Mouse (Mus musculus) erythroid progenitor cell, adult 5-6 weeks (primary cell): Measurements from ENCODE around the gene Siae. TPM values are rescaled to one million over a fixed set of nuclear protein-coding genes. Genes with fewer than 3 reads are reported as not detected.

Source experiments
- ATAC-seq: replicated peaks from 2 replicates; pipeline ENCODE4 v1.8.0; 2016; ENCODE audit warnings: moderate number of reproducible peaks, mild to moderate bottlenecking, moderate TSS enrichment, inconsistent platforms; ENCODE audit not compliant: poor library complexity, low FRiP score, severe bottlenecking
- total RNA-seq, 2 experiments: library from RNA; stranded (forward) in 1 of 2; stranded (reverse) in 1 of 2; fragments of 150-400 nt in 1 of 2; fragments of 186-747, 209-891 nt in 1 of 2; gene quantifications; 2 replicates each; pipeline versions ENCODE4 v1.2.3 to v1.2.4; 2015 to 2017; ENCODE audit warnings: low replicate concordance in 2 of 2

Gene Siae
- 2.2 and 2.5 TPM in 2 replicates for total RNA-seq (2015; ENCODE audit: low replicate concordance)
- total RNA-seq (2017; ENCODE audit: low replicate concordance) = 3.6 and 5.9 TPM in 2 replicates

DNA sequence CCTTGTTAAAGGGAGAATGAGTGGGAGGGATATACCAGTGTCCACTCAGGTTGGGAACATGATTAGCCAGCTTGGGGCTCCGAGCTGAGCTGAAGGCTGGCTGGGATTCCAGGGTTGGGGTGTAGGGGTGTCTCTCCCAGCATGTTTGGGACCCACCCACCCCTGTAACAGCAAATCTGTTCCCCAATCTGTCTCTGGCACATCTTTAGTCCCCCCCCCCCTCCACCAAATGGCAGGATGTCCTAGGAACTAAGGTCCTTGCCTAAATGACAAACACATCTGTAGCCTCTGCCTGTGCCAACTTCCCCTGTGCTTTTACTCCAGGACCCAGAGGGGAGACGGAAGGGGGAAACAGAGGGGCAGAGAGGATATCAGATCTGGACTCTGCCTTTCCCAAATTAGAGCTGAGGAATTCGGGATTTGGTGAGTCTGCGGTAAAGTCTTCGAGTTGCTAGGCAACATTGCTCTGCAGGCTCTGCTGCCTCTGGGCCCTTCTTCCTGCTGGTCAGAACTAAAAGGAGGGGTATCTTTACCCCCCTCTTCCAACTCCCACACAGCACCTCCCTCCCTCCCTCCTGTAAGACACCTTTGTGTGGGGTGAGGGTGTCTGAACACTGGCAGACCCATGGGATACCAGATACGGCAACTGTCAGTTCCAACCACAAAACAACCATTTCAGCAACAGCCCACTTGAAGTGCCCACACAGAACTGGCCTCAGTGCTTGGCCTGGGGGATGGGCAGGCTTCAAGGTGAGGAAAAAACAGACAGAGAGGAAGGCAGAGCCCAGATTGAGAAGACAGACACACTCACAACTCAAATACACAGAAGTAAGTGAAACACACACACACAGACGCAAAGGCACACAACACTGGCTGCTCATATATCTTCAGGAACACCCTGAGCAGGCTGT is at the start of gene Siae:
Siae (plus strand) TSS at position 861 of the 911 bp plus-strand sequence.
- no peak for ATAC-seq

DNA sequence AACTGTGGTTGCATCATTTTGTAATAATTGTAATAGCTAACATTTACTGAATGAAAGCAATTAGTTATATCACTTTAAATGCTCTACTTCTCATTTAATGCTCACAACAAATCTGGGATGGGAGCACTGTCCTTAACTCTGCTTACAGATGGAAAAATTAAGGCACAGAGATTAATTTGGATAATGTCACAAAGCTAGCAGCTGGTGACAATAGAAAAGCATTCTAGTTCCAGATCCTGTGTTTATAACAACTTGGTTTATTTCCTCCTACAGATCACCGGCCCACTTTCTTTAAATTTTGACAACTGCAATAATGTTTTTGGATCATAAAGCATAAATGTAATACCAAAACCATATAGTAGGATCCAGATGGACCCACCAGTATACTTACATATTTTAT is 49.5 kb upstream of the Siae start:
- no peak for ATAC-seq

DNA sequence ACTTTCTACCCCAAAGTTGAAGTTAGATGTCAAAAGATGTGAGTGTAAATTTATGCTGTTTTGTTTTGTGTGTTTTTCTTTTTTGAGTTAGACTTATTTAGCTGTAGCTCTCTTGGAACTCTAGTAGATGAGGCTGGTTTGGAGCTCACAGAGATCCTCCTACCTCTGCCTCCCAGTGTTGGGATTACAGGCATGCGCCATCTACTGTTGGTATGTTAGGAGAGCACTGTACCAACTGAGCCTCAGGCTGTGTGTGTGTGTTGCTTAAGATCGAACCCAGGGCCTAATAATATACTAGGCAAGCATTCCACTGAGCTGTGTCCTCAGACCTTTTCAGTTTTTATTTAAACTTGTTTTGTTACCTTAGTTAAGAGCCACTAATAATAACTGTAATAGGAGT is 43.4 kb upstream of the Siae start:
- no peak for ATAC-seq

DNA sequence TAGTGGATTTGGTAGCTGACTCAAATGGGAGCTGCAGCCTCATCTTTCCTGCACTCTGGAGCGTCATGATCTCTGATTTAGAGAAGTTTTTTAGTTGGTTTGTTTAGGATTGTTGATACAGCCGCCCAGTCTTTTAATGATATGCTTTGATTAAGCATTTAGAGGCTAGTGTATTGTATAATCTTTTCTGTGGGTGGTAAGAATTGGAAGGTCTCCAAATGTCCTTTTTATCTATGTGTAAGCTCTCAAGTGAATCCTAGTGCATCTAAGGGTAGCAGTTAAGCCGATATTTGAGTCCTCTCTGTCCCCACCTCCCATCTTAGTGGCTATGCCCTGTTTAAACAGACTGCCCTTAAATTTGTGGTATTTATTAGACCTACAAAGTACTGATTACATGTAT is 41.0 kb upstream of the Siae start:
- ATAC-seq = no peak

DNA sequence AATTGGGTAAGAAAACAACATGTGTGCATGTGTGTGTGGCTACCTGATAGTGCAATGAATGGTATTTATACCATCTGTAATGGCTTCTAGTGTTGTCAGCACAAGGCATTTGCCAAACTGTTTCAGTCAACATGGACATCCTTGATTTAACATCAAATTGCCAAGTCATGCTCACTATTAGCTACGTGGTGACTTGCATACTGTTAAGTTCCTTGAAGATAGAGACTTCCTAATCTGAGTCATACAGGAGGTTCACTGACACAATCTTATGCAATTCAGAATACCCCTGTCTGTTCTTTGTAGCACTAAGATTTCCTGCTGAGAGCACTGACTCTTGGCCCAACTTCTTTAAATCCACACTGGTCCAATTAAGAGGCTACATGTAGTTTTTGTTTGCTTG is 38.0 kb upstream of the Siae start:
- no peak for ATAC-seq

DNA sequence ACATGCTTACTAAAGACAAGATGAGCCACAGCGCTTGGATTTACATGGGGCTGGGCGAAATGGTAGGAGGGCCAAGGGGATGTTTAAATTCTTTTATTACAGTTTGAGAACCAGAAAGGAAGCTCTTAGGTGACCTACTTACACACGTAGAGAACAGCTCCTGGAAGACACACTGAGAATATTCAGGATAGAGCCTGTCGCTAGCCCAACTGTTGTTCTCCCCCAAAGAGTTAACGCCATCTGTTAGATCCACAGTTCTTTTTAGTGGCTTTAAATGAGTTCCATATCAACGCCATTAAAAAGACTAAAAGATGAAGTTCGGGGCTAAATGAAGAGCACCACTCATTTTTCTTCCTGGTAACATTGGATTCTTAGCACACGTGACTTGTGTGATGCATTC is 36.5 kb upstream of the Siae start:
- ATAC-seq = no peak

DNA sequence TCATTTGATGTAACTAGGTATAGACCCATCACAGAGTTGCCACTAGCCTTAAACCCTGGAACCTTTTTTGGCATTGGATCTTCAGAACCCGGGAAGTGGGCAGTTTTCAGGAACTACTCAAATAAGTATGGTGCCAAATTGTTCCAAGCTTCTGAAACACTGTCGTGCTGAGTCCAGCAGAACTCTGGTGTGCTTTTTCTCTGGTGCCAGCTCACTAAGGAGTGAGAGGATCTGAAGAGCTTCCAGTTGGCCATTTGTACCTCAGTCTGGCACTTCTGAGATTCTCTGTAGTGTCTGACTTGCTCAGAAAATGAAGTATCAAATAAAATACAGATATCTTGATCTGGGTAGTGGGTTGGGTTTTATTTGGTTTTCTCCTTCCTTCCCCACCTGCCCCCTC is 35.5 kb upstream of the Siae start:
- ATAC-seq = no peak

DNA sequence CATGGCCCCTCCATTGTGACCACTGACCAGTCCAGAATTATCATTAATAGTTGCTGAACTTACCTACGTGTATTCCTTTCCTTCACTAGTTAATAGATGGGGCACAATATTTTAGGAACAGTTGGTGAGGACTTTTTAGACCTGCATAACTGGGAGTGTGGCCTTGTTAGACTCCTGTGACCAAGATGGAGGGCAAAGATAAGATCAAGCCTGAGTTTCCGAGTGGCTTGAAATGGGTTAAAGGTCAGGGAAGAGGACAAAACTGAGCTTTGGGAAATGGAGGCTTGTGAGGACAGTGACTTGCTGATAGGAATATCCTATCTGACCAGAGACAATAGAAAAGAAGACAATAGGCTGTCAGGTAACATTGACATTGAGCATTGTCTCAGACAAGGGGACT is 30.0 kb upstream of the Siae start:
- ATAC-seq = no peak

DNA sequence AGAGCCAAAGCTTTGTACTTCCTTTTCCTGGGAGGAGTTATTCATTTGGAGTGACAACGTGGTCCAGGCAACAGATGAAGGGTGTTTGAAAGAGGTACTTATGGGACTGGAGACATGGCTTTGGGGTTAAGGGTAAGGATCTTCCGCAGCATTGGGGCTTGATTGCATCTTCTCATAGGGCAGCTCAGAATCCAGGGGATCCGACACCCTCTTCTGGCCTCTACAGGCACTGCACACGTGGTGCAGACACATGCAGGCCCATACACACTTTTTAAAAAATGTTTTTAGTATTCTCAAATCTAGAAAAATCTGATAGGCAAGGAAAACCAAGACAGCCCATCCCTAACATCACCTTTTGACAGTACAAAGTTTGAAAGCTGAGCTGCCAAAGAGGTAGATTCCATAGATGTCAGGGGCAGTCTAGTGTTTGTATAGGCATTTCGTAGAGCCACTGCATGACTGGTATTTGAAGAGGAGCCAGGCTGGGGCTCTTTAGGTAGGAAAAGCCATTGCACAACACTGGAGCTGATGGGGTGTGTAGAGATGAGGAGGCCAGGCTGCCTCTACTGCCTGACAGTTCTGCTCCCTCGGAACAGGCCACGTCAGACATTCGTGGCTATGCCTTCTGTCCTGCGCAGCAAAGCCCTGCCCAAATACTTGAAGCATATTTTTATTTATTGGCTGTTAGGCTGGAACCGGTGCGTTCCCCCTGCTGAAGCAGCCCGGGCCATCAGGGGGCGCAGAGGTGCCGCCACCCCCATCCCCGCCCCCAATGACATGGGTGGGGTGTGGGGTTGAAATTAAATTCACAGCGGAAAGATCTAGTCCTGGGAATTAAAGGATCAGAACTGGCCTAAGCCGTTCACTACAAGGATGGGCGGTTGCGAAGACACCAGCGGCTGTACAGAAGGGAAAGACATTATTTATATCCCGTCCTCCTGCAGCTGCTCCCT is 28.8 kb upstream of the Siae start:
- ATAC-seq = no peak

DNA sequence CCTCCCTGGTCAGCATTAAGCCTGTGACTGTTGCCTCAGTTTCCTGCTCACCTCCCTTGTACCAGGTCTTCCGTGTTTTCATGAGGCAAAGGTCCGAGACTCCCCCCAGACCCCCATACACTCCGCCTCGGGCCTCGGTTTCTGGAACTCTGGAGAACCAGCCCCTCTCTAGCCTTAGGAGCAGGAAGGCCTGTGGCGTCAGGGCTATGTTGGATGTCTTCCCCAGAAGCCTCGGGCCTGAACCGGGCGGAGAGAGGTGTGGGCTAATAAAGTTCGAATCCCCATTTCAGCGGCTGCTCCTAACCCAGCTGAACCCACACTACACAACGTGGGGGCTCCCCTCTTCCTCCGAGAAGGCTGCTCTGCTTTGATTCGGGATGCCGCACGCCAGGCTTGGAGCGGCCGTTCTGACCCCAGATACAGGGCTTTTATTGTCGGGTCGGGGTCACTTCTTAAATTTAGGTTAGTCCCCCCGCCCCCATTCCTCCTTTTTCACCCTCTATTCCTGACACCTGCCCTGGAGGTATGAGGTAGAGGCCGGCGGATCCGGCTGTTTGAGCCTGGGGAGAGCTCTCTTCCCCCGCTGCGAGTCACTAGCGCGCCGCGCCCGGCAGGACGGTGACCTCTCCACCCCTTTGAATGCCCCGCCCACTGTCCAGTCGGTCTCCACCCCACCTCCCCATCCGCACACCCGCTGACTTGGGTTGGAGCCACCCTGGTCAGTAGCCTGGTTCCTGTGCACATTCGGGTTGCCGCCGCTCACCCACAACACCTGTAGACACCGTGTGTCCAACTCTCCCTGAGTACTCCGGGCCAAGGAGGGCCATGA is 27.9 kb upstream of the Siae start, which contains the start of gene Esam:
Esam (plus strand) TSS at position 683 of the 829 bp plus-strand sequence.
- ATAC-seq = no peak; the same call in 1 of the 2 replicates

DNA sequence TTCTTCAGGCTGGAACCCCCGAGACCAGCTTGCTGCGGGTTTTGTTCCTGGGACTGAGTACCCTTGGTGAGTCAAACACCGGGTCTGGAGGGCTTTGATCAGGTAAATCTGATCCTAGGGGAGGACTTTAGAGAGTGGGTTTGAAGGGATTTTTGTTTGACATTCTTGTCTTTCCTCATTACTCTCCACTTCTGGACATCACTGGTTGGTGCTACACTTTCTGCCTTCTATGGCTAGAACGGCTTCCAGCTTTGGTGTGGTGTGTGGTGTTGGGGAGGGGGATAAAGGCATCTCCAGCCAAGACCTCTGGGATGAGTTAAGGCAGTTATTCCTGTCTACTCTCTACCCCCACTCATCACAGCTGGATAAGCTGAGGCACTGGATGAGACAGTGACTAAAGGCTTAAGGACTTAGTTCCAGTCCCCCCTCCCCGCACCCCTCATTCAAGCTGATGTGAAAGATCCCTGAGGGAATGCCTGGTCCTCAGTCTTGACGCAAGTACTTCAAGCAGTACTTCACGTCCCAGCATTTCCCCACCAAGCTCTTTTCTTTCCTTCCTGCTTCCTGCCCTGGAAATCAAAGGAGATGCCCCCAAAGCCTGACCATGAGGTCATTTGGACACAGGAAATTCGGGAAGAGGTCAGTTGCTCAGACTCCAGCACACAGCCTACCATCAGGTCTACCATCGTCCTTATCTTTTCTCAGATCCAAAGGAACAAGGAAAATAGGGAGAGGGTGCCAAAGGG is 27.1 kb upstream of the Siae start:
- ATAC-seq = no peak

DNA sequence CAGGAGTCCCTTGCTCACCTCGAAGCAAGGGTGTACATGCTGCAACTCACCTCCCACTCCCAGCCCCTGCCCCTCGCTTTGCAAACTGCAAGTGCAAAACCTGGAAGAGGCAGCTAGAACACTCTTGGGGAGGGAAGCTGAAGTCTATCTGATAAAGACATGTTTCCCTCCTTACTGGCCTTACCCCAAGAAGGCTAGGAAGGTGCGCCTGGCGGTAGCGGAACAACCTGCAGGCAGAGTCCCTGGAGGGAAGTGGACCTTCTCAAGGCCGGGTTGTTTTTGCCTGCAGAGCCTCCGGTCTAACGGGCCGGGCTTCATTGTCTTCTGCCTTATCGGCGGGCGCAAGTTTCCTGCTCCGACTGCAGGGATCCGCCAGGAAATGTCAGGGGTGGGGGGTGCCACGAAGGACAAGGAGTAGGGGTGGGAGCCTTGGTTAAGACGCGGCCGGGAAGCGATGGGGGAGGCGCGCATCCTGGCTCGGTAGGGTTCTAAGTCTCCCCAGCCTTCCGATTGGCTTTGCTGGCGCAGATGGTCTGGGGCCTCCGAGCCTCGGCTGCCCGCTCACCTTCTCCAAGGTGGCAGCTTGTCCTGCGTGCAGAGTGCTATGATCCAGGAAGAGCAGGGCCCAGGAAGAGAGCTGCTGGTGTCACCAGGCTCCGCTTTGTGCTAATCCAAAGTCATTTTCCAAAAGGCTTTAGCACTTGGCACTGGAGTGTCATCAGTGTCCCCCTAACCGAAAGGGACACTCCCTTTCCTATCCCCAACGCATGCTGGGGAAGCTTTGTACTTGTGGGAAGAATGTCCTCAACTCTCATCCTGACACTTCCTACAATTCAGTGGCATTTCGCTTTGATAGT is 25.2 kb upstream of the Siae start:
- no peak for ATAC-seq

DNA sequence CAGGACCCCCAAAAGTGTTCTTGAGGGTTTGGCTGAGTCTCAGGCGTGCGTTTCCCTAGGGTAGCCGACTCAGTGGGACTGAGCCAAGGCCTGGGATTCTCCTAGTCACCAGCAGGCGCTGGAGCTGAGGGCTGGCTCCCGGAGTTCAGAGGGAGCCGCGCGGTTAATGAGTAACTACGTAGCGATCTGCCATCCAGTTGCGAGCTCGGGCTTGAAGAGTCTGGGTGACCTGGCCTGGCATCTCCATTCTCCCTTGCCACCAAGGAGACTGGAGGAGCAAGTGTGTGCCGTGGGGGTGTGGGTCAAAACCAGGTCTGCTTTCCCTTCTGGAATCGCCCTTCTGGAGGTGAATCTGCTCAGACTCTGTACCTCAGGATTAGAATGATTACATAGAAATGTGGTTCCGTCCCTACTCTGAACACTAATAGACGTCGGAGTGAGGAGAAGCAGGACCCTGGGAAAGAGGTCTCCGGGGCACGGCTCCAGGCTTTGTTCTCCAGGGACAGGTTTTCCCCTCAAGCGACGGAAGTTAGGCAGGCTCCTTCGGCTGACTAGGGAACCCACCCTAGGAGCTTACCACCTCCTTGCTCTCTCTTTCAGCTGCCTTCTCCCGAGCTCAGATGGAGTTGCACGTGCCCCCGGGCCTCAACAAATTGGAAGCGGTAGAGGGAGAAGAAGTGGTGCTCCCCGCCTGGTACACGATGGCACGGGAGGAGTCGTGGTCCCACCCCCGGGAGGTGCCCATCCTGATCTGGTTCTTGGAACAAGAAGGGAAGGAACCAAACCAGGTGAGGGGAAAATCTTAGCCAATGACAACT is 24.4 kb upstream of the Siae start:
- no peak for ATAC-seq

DNA sequence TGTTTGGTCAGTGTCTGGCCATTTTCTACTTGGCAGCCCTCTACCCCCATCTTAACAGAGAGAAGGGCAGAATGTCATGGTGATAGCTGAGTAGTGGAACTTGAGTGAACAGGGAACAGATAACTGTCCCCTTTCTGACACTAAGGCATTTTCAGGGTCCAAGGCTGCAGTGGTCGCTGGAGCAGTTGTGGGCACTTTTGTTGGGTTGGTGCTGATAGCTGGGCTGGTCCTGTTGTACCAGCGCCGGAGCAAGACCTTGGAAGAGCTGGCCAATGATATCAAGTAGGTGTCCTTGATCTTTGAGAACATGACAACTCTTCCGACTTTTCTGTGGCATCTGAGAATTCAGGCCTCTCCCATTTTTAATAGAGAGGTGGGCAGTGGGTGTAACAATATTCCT is 18.6 kb upstream of the Siae start:
- no peak for ATAC-seq

DNA sequence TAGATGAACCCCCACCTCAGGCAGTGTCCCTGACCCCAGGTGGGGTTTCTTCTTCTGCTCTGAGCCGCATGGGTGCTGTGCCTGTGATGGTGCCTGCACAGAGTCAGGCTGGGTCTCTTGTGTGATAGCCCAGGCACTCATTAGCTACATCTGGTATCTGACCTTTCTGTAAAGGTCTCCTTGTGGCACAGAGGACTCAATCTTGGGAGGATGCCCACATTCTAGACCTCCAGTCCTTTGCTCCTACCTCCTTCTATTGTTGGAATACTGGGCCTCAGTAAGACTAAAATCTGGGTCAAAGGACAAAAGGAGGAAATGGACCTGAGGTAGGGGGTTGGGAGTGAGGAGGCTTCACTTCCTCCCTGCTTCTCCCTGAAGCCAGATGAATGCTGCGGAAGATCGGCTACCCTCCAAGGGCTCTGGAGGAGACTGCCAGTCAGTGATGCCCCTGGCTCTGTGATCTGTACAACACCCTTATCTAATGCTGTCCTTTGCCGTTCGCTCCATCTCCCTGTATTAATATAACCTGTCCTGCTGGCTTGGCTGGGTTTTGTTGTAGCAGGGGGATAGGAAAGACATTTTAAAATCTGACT is 17.7 kb upstream of the Siae start:
- ATAC-seq = no peak

DNA sequence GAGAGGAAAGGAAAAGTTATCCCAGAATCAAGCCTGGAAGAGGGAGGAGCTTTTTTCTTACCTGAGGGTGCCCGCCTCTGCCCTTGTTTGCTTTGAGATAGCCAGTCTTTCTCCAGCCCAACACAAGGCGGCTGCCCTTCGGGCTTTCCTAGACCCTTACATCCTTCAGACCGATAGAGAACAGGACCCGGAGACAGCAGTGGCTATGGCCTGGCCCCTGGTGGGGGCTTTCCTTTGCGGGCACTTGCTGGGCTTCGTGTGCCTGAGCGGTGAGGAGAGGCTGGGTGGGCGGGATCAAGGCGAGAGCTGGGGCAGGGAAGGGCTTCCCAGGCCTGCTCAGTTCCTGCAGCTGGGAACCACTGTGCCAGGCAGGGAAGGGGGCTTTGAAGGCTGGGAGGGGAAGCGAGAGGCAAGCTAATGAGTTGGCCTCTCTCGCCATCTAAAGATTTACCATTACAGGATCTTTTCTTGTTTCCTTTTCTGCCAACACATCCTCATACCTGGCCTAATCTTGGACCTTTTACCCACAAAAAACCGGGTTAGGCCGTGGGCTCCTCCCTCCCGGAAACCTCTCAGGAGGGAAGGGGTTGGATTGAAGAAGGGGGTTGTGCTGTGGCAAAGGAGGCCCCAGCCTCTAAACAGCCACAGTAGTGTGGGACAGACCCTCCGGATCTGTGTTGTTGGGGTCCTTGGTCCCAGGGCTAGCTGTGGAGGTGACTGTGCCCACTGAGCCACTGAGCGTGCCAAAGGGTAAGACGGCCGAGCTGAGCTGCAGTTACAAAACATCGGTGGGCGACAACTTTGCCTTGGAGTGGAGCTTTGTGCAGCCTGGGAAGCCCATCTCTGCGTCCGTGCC is 16.1 kb upstream of the Siae start, which contains the start of gene Vsig2:
Vsig2 (plus strand) TSS at position 86 of the 856 bp plus-strand sequence.
- no peak for ATAC-seq
